Mouse (Mus musculus) frontal cortex, postnatal 14 days (tissue): Measurements from ENCODE around the gene Tcirg1.

ENCODE experiments used
- DNase-seq, 2 experiments: peaks; one replicate each; pipeline ENCODE4 v3.0.0; 2022; ENCODE audit warnings: low spot score in 2 of 2

Tcirg1 gene

GRCm38 (mm10) chr19:3851979-3852681, 54.8 kb downstream of the Tcirg1 start:
- peak; percentile 33 to 42 for DNase-seq

GRCm38 (mm10) chr19:3851502-3851962, 55.4 kb downstream of the Tcirg1 start, which contains the start of gene Chka:
TSS of gene Chka (plus strand) at chr19:3851773.
- peak; percentile 96 to 98 for DNase-seq

GRCm38 (mm10) chr19:3850847-3851469, 56.0 kb downstream of the Tcirg1 start:
- no peak for DNase-seq

GRCm38 (mm10) chr19:3850076-3850475, 56.9 kb downstream of the Tcirg1 start:
- DNase-seq, result no peak

- no peak for DNase-seq
Measured at GRCm38 (mm10) chr19:3849251-3849650, 57.7 kb downstream of the Tcirg1 start.

- DNase-seq, result no peak
Measured at GRCm38 (mm10) chr19:3848207-3848808, 58.6 kb downstream of the Tcirg1 start.

GRCm38 (mm10) chr19:3847711-3848110, 59.2 kb downstream of the Tcirg1 start:
- DNase-seq, result no peak

GRCm38 (mm10) chr19:3846676-3847604, 60.0 kb downstream of the Tcirg1 start:
- DNase-seq, result no peak
